Mouse (Mus musculus) embryonic facial prominence, embryonic 10.5 days (tissue): ENCODE measurements around the gene Gtf3c6. TPM values are rescaled to one million over a fixed set of nuclear protein-coding genes. Genes with fewer than 3 reads are reported as not detected.

ENCODE experiments used
- DNase-seq: peaks from one replicate; pipeline ENCODE4 v3.0.0-alpha.2; 2017; ENCODE audit warnings: low spot score
- H3K27ac ChIP-seq: fragments of 300-500 bp; sonication (generic); replicated peaks from 2 replicates; pipeline ENCODE4 v1.5.1; 2016; ENCODE audit warnings: mild to moderate bottlenecking
- H3K27me3 ChIP-seq: fragments of 300-500 bp; sonication (generic); replicated peaks from 2 replicates; pipeline ENCODE4 v1.6.1; 2016; ENCODE audit warnings: low read depth, mild to moderate bottlenecking; ENCODE audit not compliant: poor library complexity, severe bottlenecking
- H3K36me3 ChIP-seq: fragments of 300-500 bp; sonication (generic); replicated peaks from 2 replicates; pipeline ENCODE4 v1.6.1; 2016; ENCODE audit warnings: mild to moderate bottlenecking, moderate library complexity
- H3K4me1 ChIP-seq: fragments of 300-500 bp; sonication (generic); 2 replicates; pipeline ENCODE4 v1.6.1; 2016
- H3K4me3 ChIP-seq: fragments of 300-500 bp; sonication (generic); 2 replicates; pipeline ENCODE4 v1.5.1; 2016; ENCODE audit warnings: mild to moderate bottlenecking, moderate library complexity
- H3K9me3 ChIP-seq: fragments of 300-500 bp; sonication (generic); 2 replicates; pipeline ENCODE4 v1.6.1; 2016; ENCODE audit warnings: mild to moderate bottlenecking
- WGBS: fragments of 180-500 bp; shearing (Covaris S2); methylation state at CpG from one replicate; pipeline ENCODE4 v1.1.7; 2016; 5-methylcytosine and 5-hydroxymethylcytosine counted together
- polyA plus RNA-seq: library from polyadenylated mRNA; unstranded; fragments of >200 nt; fragmentation: Nextera tagmentation; extraction: Ambion mirVana; gene quantifications from 2 replicates; pipeline ENCODE4 v1.2.1, GENCODE M21; 2016

Gtf3c6 gene
- polyA plus RNA-seq, 1 experiment from 2014 or later, result 172 TPM

- no peaks in the 10 kb centered on the region for H3K27me3 ChIP-seq
- no peak overlapping the region for H3K4me3 ChIP-seq
- no peak overlapping the region for H3K27ac ChIP-seq
- no peaks in the 10 kb centered on the region for H3K4me1 ChIP-seq
- peaks cover 35% of the 10 kb centered on the region for H3K36me3 ChIP-seq
- no peaks in the 10 kb centered on the region for H3K9me3 ChIP-seq
- 97% methylated on average over 2 of the region's 2 CpGs for WGBS
- DNase-seq, result no peak
Observed at GRCm38 (mm10) chr10:40281565-40281964, 23.7 kb upstream of the Gtf3c6 start.

- DNase-seq, result no peak
- 56% methylated on average over 5 of the region's 5 CpGs for WGBS
Observed at GRCm38 (mm10) chr10:40278317-40278716, 20.4 kb upstream of the Gtf3c6 start.

GRCm38 (mm10) chr10:40275991-40276390 lies 18.1 kb upstream of the Gtf3c6 start:
- Histone ChIP-seq H3K4me1 (no peaks in the 10 kb centered on the region), H3K4me3 (no peak overlapping the region), H3K27ac (no peak overlapping the region), H3K27me3 (no peaks in the 10 kb centered on the region), H3K36me3 (no peaks in the 10 kb centered on the region), H3K9me3 (no peaks in the 10 kb centered on the region)
- DNase-seq, result no peak
- WGBS, result 73% methylated on average over 7 of the region's 7 CpGs

More at GRCm38 (mm10) chr10:40278317-40278716, 20.4 kb upstream of the Gtf3c6 start:
- no peak overlapping the region for H3K4me3 ChIP-seq
- H3K27ac ChIP-seq, result no peak overlapping the region
- H3K9me3 ChIP-seq, result no peaks in the 10 kb centered on the region
- peaks cover 6% of the 10 kb centered on the region for H3K36me3 ChIP-seq
- no peaks in the 10 kb centered on the region for H3K27me3 ChIP-seq
- no peaks in the 10 kb centered on the region for H3K4me1 ChIP-seq

- DNase-seq, result no peak
- 83% methylated on average over 5 of the region's 5 CpGs for WGBS
- Histone ChIP-seq H3K4me3 (no peak overlapping the region), H3K36me3 (no peaks in the 10 kb centered on the region), H3K4me1 (no peaks in the 10 kb centered on the region), H3K27ac (no peak overlapping the region), H3K27me3 (no peaks in the 10 kb centered on the region), H3K9me3 (no peaks in the 10 kb centered on the region)
Observed at GRCm38 (mm10) chr10:40273938-40274337, 16.0 kb upstream of the Gtf3c6 start.

GRCm38 (mm10) chr10:40271216-40271615 lies 13.3 kb upstream of the Gtf3c6 start:
- H3K9me3 ChIP-seq, result no peaks in the 10 kb centered on the region
- no peaks in the 10 kb centered on the region for H3K27me3 ChIP-seq
- H3K4me1 ChIP-seq, result no peaks in the 10 kb centered on the region
- H3K36me3 ChIP-seq, result no peaks in the 10 kb centered on the region
- H3K27ac ChIP-seq, result no peak overlapping the region
- no peak overlapping the region for H3K4me3 ChIP-seq
- DNase-seq, result no peak
- 85% methylated on average over 3 of the region's 3 CpGs for WGBS

- H3K27me3 ChIP-seq, result no peaks in the 10 kb centered on the region
- H3K9me3 ChIP-seq, result no peaks in the 10 kb centered on the region
- WGBS, result 85% methylated on average over 3 of the region's 3 CpGs
- H3K4me1 ChIP-seq, result peaks cover 6% of the 10 kb centered on the region
- no peak overlapping the region for H3K27ac ChIP-seq
- no peak for DNase-seq
- H3K36me3 ChIP-seq, result no peaks in the 10 kb centered on the region
- no peak overlapping the region for H3K4me3 ChIP-seq
Observed at GRCm38 (mm10) chr10:40264920-40265319, 7.0 kb upstream of the Gtf3c6 start.

- no peaks in the 10 kb centered on the region for H3K27me3 ChIP-seq
- DNase-seq, result no peak
- H3K4me1 ChIP-seq, result peaks cover 14% of the 10 kb centered on the region
- no peak overlapping the region for H3K4me3 ChIP-seq
- 90% methylated on average over 4 of the region's 4 CpGs for WGBS
- no peaks in the 10 kb centered on the region for H3K9me3 ChIP-seq
- H3K27ac ChIP-seq, result no peak overlapping the region
- H3K36me3 ChIP-seq, result no peaks in the 10 kb centered on the region
Observed at GRCm38 (mm10) chr10:40263691-40264090, 5.8 kb upstream of the Gtf3c6 start.

- no peaks in the 10 kb centered on the region for H3K36me3 ChIP-seq
- H3K4me3 ChIP-seq, result no peak overlapping the region
- no peaks in the 10 kb centered on the region for H3K9me3 ChIP-seq
- peaks cover 14% of the 10 kb centered on the region for H3K4me1 ChIP-seq
- H3K27me3 ChIP-seq, result no peaks in the 10 kb centered on the region
- no peak overlapping the region for H3K27ac ChIP-seq
- DNase-seq, result no peak
- WGBS, result 91% methylated on average over 6 of the region's 6 CpGs
Observed at GRCm38 (mm10) chr10:40262200-40262599, 4.3 kb upstream of the Gtf3c6 start.

GRCm38 (mm10) chr10:40260305-40260704 lies 2.4 kb upstream of the Gtf3c6 start:
- no peak overlapping the region for H3K27ac ChIP-seq
- H3K9me3 ChIP-seq, result no peaks in the 10 kb centered on the region
- DNase-seq, result no peak
- 50% methylated on average over 5 of the region's 5 CpGs for WGBS
- peaks cover 4% of the 10 kb centered on the region for H3K36me3 ChIP-seq
- H3K27me3 ChIP-seq, result no peaks in the 10 kb centered on the region
- H3K4me3 ChIP-seq, result no peak overlapping the region
- peaks cover 21% of the 10 kb centered on the region for H3K4me1 ChIP-seq

- Histone ChIP-seq H3K36me3 (peaks cover 10% of the 10 kb centered on the region), H3K4me3 (no peak overlapping the region), H3K4me1 (peaks cover 21% of the 10 kb centered on the region), H3K27me3 (no peaks in the 10 kb centered on the region), H3K27ac (no peak overlapping the region), H3K9me3 (no peaks in the 10 kb centered on the region)
- WGBS, result 15% methylated on average over 8 of the region's 8 CpGs
- peak; percentile 29 for DNase-seq
Observed at GRCm38 (mm10) chr10:40259542-40259941, 1.6 kb upstream of the Gtf3c6 start.

- DNase-seq, result no peak
- H3K27me3 ChIP-seq, result no peaks in the 10 kb centered on the region
- no peaks in the 10 kb centered on the region for H3K9me3 ChIP-seq
- peaks cover 21% of the 10 kb centered on the region for H3K4me1 ChIP-seq
- no peak overlapping the region for H3K27ac ChIP-seq
- WGBS, result 9% methylated on average over 5 of the region's 5 CpGs
- H3K36me3 ChIP-seq, result peaks cover 16% of the 10 kb centered on the region
- H3K4me3 ChIP-seq, result peak overlapping the region; percentile 85; the same call in 1 of the 2 replicates
Observed at GRCm38 (mm10) chr10:40258976-40259375, 1.1 kb upstream of the Gtf3c6 start.

GRCm38 (mm10) chr10:40258401-40258966 lies 576 bp upstream of the Gtf3c6 start:
- peak overlapping the region; percentile 85 for H3K4me3 ChIP-seq
- 1% methylated on average over 12 of the region's 12 CpGs for WGBS
- no peaks in the 10 kb centered on the region for H3K9me3 ChIP-seq
- no peaks in the 10 kb centered on the region for H3K27me3 ChIP-seq
- peak overlapping the region; percentile 98 for H3K27ac ChIP-seq
- peaks cover 21% of the 10 kb centered on the region for H3K4me1 ChIP-seq
- H3K36me3 ChIP-seq, result peaks cover 21% of the 10 kb centered on the region
- DNase-seq, result peak; percentile 89

GRCm38 (mm10) chr10:40256716-40257115 lies 1.2 kb downstream of the Gtf3c6 start:
- Histone ChIP-seq H3K27me3 (no peaks in the 10 kb centered on the region), H3K36me3 (peaks cover 38% of the 10 kb centered on the region), H3K27ac (peak overlapping the region; percentile 98), H3K9me3 (no peaks in the 10 kb centered on the region), H3K4me1 (peaks cover 21% of the 10 kb centered on the region), H3K4me3 (peak overlapping the region; percentile 85)
- 8% methylated on average over 5 of the region's 5 CpGs for WGBS
- peak; percentile 75 for DNase-seq
